Mouse (Mus musculus): Measurements from ENCODE around the gene Klf6. TPM values are rescaled to one million over a fixed set of nuclear protein-coding genes. Genes with fewer than 3 reads are reported as not detected.
A peak's percentile ranks its signal among the peaks of the same experiment; 100 is the strongest.

Gene Klf6
- polyA plus RNA-seq, 1 experiment, result 84.0 TPM

DNA sequence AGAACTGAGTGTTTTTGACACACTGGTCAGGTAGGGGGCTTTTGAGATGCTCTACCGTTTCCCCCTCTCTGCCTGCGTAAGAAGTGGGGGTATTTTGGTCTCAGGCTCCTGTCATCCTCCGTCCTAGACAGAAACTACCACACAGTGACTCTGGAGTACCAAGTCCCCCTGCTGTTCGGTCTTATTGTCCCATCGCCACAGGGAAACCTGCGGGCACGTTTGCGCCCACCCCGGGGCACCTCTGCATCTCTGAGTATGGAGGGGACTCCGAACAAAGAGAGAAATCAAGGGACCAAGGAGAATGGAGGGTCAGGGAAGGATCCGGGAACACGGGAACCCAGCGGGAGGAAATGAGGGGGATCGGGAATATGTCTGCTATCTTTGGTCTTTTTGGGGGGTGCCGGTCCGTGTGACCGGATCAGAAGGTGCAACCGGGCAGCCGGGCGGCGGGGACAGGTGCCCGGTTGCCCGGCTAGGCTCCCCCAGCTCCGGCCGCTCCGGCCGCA, 578 bp upstream of the Klf6 start:
- peak overlapping the region; percentile 94 for H3K4me3 ChIP-seq (ENCODE audit: low read depth, low read length)
- peak overlapping the region; percentile 97 for H3K9ac ChIP-seq (ENCODE audit: low read depth, poor library complexity, severe bottlenecking)
- peaks cover 8% of the 10 kb centered on the region for H3K4me1 ChIP-seq (ENCODE audit: control insufficient read depth, insufficient read depth, low read length)
- H3K27me3 ChIP-seq (ENCODE audit: control insufficient read depth, insufficient read depth, low read length, poor library complexity, severe bottlenecking), result no peaks in the 10 kb centered on the region
- peaks cover 14% of the 10 kb centered on the region for H3K36me3 ChIP-seq (ENCODE audit: control insufficient read depth, insufficient read depth, low read length, poor library complexity, severe bottlenecking)
- peak overlapping the region; percentile 79 for H3K27ac ChIP-seq (ENCODE audit: insufficient read depth, low read length)
- no peaks in the 10 kb centered on the region for H3K9me3 ChIP-seq (replicated peaks; ENCODE audit: control insufficient read depth, insufficient read depth, low read length, poor library complexity, severe bottlenecking)
- TF ChIP-seq POLR2A (IDR thresholded peaks at IDR 0.05; ENCODE audit: insufficient read depth, low read length) (no peak), EP300 (IDR thresholded peaks at IDR 0.05; ENCODE audit: insufficient read depth, low read depth, low read length) (no peak), CTCF (IDR thresholded peaks at IDR 0.05; ENCODE audit: low read depth, low read length) (no peak)

DNA sequence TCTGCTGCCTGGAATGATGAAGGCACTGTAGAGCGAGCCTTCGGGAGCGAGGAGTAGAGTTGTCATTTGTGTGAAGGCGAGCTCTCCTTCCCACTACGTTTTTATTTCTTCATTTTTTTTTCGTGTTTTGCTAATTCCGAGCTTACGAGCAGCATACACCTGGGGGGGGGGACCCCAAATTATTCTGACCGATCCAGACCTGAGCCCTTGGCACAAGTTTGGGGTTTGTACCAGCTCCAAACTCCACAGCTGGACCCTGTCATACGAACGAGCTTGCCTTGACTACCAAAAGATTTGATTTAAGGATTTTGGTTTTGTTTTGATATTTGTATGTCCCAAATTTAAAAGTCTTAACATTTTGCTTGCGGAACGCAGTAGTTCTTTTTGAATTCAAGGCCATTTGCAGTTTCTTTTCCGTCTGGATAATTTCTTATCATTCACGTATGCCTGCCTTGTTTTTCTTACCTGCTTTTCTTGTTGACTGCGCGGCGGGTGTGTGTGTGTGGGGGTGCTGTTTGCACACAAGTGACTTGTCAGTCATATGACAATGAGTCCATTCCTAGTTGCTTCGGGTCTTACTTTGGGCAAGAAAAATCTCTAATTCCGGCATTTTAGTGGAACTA, 832 bp downstream of the Klf6 start:
- H3K27ac ChIP-seq (ENCODE audit: insufficient read depth, low read length), result peak overlapping the region; percentile 63
- peak overlapping the region; percentile 92 for H3K4me3 ChIP-seq (ENCODE audit: low read depth, low read length)
- no peak for TF ChIP-seq CTCF (IDR thresholded peaks at IDR 0.05; ENCODE audit: low read depth, low read length)
- no peak for TF ChIP-seq EP300 (IDR thresholded peaks at IDR 0.05; ENCODE audit: insufficient read depth, low read depth, low read length)
- no peak for TF ChIP-seq POLR2A (IDR thresholded peaks at IDR 0.05; ENCODE audit: insufficient read depth, low read length)
- peaks cover 27% of the 10 kb centered on the region for H3K36me3 ChIP-seq (ENCODE audit: control insufficient read depth, insufficient read depth, low read length, poor library complexity, severe bottlenecking)
- H3K27me3 ChIP-seq (ENCODE audit: control insufficient read depth, insufficient read depth, low read length, poor library complexity, severe bottlenecking), result no peaks in the 10 kb centered on the region
- H3K4me1 ChIP-seq (ENCODE audit: control insufficient read depth, insufficient read depth, low read length), result peaks cover 7% of the 10 kb centered on the region
- H3K9me3 ChIP-seq (replicated peaks; ENCODE audit: control insufficient read depth, insufficient read depth, low read length, poor library complexity, severe bottlenecking), result no peaks in the 10 kb centered on the region
- peak overlapping the region; percentile 72 for H3K9ac ChIP-seq (ENCODE audit: low read depth, poor library complexity, severe bottlenecking)

DNA sequence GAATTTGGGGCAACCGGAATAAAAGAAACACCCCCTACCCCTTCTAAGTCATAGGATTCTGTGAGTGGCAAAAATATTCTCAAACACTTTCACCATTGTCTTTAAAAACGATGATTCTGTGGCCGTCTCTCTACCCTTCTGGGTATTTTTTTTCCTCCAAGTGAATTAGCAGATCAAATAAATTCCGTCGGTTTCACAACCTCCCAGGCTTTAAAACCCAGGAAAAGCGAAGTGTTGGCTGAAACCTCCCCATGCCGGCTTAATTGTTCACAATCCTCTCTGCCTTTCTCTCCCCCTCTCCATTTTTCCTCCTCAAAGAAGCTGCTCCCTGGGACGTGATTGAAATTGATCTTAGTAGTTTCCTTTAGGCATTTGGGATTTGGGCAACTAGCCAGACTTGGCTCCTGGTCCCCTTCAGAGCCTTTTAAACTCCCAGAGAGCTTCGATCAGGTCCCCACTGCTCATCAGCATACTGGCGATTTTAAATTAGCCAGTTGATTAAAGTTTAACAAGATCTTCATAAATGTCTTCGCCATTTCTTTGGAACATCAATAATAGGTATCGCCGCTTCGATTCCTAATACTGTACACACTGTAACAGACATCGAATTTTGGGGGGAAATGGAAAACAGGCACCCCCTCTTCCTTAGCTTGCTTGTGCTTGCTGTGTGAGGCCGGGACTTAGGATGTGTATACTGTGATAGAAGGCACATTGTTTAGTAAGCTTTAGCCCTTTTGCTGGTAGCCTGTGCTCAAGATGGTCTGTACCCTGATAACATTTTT, 1.5 kb downstream of the Klf6 start:
- no peaks in the 10 kb centered on the region; the same call in 1 of the 2 replicates for H3K9me3 ChIP-seq (replicated peaks; ENCODE audit: control insufficient read depth, insufficient read depth, low read length, poor library complexity, severe bottlenecking)
- H3K9ac ChIP-seq (ENCODE audit: low read depth, poor library complexity, severe bottlenecking), result peak overlapping the region; percentile 72
- TF ChIP-seq POLR2A (IDR thresholded peaks at IDR 0.05; ENCODE audit: insufficient read depth, low read length) (no peak), CTCF (IDR thresholded peaks at IDR 0.05; ENCODE audit: low read depth, low read length) (no peak)
- peaks cover 5% of the 10 kb centered on the region for H3K4me1 ChIP-seq (ENCODE audit: control insufficient read depth, insufficient read depth, low read length)
- peaks cover 34% of the 10 kb centered on the region for H3K36me3 ChIP-seq (ENCODE audit: control insufficient read depth, insufficient read depth, low read length, poor library complexity, severe bottlenecking)
- H3K27me3 ChIP-seq (ENCODE audit: control insufficient read depth, insufficient read depth, low read length, poor library complexity, severe bottlenecking), result no peaks in the 10 kb centered on the region
- 0 out of 2 replicates have a peak overlapping the region, but pooled peaks have one; percentile 6 for H3K27ac ChIP-seq (ENCODE audit: insufficient read depth, low read length)
- peak overlapping the region; percentile 92 for H3K4me3 ChIP-seq (ENCODE audit: low read depth, low read length)

DNA sequence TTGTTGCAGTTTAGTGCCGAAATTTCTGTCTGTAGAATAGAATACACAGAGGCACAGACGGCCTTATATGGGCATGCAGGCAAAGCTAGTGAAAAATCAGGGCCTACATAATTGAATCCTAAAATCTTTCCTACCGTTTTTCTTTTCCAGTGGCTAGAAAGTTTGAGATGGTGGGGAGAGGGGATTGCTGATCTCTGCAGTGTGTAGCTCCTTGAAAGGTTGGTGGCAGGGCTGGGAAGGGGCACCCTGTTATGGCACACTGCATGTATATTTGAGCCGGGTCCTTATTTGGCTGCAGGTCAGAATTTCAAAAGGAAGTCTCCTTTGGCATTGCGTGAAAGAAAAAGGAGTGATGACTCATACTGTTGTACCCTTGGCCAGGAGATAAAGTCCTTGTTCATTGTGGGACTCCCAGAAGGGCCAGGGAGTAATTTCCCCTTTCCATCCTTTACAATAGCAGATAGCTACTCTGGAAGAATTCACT, 2.2 kb downstream of the Klf6 start:
- Histone ChIP-seq H3K9me3 (replicated peaks; ENCODE audit: control insufficient read depth, insufficient read depth, low read length, poor library complexity, severe bottlenecking) (no peaks in the 10 kb centered on the region; the same call in 1 of the 2 replicates), H3K4me3 (ENCODE audit: low read depth, low read length) (peak overlapping the region; percentile 89), H3K4me1 (ENCODE audit: control insufficient read depth, insufficient read depth, low read length) (peaks cover 5% of the 10 kb centered on the region), H3K27ac (ENCODE audit: insufficient read depth, low read length) (no peak overlapping the region), H3K9ac (ENCODE audit: low read depth, poor library complexity, severe bottlenecking) (peak overlapping the region; percentile 72), H3K36me3 (ENCODE audit: control insufficient read depth, insufficient read depth, low read length, poor library complexity, severe bottlenecking) (peaks cover 41% of the 10 kb centered on the region), H3K27me3 (ENCODE audit: control insufficient read depth, insufficient read depth, low read length, poor library complexity, severe bottlenecking) (no peaks in the 10 kb centered on the region)
- TF ChIP-seq POLR2A (IDR thresholded peaks at IDR 0.05; ENCODE audit: insufficient read depth, low read length), result no peak
- no peak for TF ChIP-seq EP300 (IDR thresholded peaks at IDR 0.05; ENCODE audit: insufficient read depth, low read depth, low read length)
- TF ChIP-seq CTCF (IDR thresholded peaks at IDR 0.05; ENCODE audit: low read depth, low read length), result no peak

DNA sequence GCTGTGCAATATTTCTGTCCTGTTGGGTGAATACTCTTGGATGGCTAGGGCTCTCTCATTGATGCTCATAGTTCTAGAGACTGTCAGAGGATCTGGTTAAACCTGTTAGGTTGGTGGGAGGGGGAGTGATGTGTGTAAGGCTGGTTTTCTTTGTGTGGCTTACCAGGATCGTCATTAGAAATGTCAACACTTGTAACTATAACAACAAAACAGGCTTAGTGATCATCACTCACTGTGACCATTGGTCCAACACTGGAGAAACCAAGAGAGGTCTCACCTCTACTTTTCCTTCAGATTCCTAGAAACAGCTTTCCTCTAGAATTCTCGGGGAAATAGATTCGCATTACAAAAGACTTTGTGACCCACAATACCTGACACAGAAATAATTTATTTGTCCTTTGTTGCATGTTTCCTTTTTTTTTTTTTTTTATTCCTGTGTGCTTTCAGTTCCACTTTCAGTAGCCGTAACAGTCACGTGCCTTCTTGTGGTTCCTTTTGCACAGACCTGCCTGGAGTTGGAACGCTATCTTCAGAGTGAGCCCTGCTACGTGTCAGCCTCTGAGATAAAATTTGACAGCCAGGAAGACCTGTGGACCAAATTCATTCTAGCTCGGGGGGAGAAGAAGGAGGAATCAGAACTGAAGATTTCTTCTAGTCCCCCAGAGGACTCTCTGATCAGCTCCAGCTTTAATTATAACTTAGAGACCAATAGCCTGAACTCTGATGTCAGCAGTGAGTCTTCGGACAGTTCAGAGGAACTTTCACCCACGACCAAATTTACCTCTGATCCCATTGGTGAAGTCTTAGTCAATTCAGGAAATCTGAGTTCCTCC, 3.2 kb downstream of the Klf6 start:
- Histone ChIP-seq H3K9ac (ENCODE audit: low read depth, poor library complexity, severe bottlenecking) (no peak overlapping the region), H3K9me3 (replicated peaks; ENCODE audit: control insufficient read depth, insufficient read depth, low read length, poor library complexity, severe bottlenecking) (no peaks in the 10 kb centered on the region; the same call in 1 of the 2 replicates), H3K27me3 (ENCODE audit: control insufficient read depth, insufficient read depth, low read length, poor library complexity, severe bottlenecking) (no peaks in the 10 kb centered on the region), H3K4me1 (ENCODE audit: control insufficient read depth, insufficient read depth, low read length) (peaks cover 5% of the 10 kb centered on the region), H3K27ac (ENCODE audit: insufficient read depth, low read length) (no peak overlapping the region), H3K4me3 (ENCODE audit: low read depth, low read length) (no peak overlapping the region; the same call in 1 of the 2 replicates), H3K36me3 (ENCODE audit: control insufficient read depth, insufficient read depth, low read length, poor library complexity, severe bottlenecking) (peaks cover 46% of the 10 kb centered on the region)
- TF ChIP-seq POLR2A (IDR thresholded peaks at IDR 0.05; ENCODE audit: insufficient read depth, low read length), result no peak
- TF ChIP-seq EP300 (IDR thresholded peaks at IDR 0.05; ENCODE audit: insufficient read depth, low read depth, low read length), result no peak
- no peak for TF ChIP-seq CTCF (IDR thresholded peaks at IDR 0.05; ENCODE audit: low read depth, low read length)
